Mouse (Mus musculus): ENCODE results near the gene Slc22a14. TPM values are rescaled to one million over a fixed set of nuclear protein-coding genes. Genes with fewer than 3 reads are reported as not detected.

Slc22a14 gene
- polyA plus RNA-seq, 1 experiment from 2014 or later = not detected

- ATAC-seq (peak; percentile 89), DNase-seq (ENCODE audit: low spot score) (peak; percentile 81)
- no peaks in the 10 kb centered on the region for H3K9me3 ChIP-seq (ENCODE audit: low read length)
- H3K4me1 ChIP-seq (ENCODE audit: insufficient read depth, low read depth, low read length) = no peaks in the 10 kb centered on the region
- H3K27me3 ChIP-seq (replicated peaks; ENCODE audit: insufficient read depth, low read length) = no peaks in the 10 kb centered on the region
- no peak overlapping the region for H3K9ac ChIP-seq (replicated peaks; ENCODE audit: low read depth)
- H3K36me3 ChIP-seq (ENCODE audit: insufficient read depth, low read length) = 0 out of 2 replicates have a peak, but pooled peaks cover 10% of the 10 kb centered on the region
- no peak overlapping the region for H3K27ac ChIP-seq (ENCODE audit: low read length)
- no peak overlapping the region for H3K4me3 ChIP-seq (ENCODE audit: low read depth, low read length)
- TF ChIP-seq EP300 (IDR thresholded peaks at IDR 0.05) = no peak
- TF ChIP-seq CTCF (IDR thresholded peaks at IDR 0.05) = peak; percentile 93
- H3K4me2 ChIP-seq (replicated peaks; ENCODE audit: low read depth, low read length) = no peak overlapping the region
- whole genome bisulfite sequencing = 31% methylated on average over 4 of the region's 4 CpGs
These were observed 13.3 kb downstream of the Slc22a14 start for GRCm38 (mm10) chr9:119352060-119352459.

- WGBS = 87% methylated on average over 10 of the region's 10 CpGs
These were observed 14.2 kb downstream of the Slc22a14 start for GRCm38 (mm10) chr9:119350947-119351705.

GRCm38 (mm10) chr9:119350531-119350930, 14.8 kb downstream of the Slc22a14 start:
- H3K9me3 ChIP-seq (ENCODE audit: low read length) = no peaks in the 10 kb centered on the region
- DNase-seq (ENCODE audit: low spot score) (no peak), ATAC-seq (no peak)
- H3K4me3 ChIP-seq (ENCODE audit: low read depth, low read length) = no peak overlapping the region
- H3K36me3 ChIP-seq (ENCODE audit: insufficient read depth, low read length) = 0 out of 2 replicates have a peak, but pooled peaks cover 11% of the 10 kb centered on the region
- H3K4me2 ChIP-seq (replicated peaks; ENCODE audit: low read depth, low read length) = no peak overlapping the region
- TF ChIP-seq CTCF (IDR thresholded peaks at IDR 0.05) (no peak), EP300 (IDR thresholded peaks at IDR 0.05) (no peak)
- no peak overlapping the region for H3K9ac ChIP-seq (replicated peaks; ENCODE audit: low read depth)
- no peaks in the 10 kb centered on the region for H3K27me3 ChIP-seq (replicated peaks; ENCODE audit: insufficient read depth, low read length)
- WGBS = 85% methylated on average over 3 of the region's 3 CpGs
- H3K4me1 ChIP-seq (ENCODE audit: insufficient read depth, low read depth, low read length) = no peaks in the 10 kb centered on the region
- no peak overlapping the region for H3K27ac ChIP-seq (ENCODE audit: low read length)

More at GRCm38 (mm10) chr9:119350947-119351705, 14.2 kb downstream of the Slc22a14 start:
- Histone ChIP-seq H3K4me2 (replicated peaks; ENCODE audit: low read depth, low read length) (no peak overlapping the region), H3K4me1 (ENCODE audit: insufficient read depth, low read depth, low read length) (no peaks in the 10 kb centered on the region), H3K27me3 (replicated peaks; ENCODE audit: insufficient read depth, low read length) (no peaks in the 10 kb centered on the region), H3K9ac (replicated peaks; ENCODE audit: low read depth) (no peak overlapping the region), H3K9me3 (ENCODE audit: low read length) (no peaks in the 10 kb centered on the region), H3K4me3 (ENCODE audit: low read depth, low read length) (no peak overlapping the region), H3K27ac (ENCODE audit: low read length) (no peak overlapping the region), H3K36me3 (ENCODE audit: insufficient read depth, low read length) (0 out of 2 replicates have a peak, but pooled peaks cover 10% of the 10 kb centered on the region)
- ATAC-seq (no peak), DNase-seq (ENCODE audit: low spot score) (no peak)
- no peak for TF ChIP-seq EP300 (IDR thresholded peaks at IDR 0.05)
- TF ChIP-seq CTCF (IDR thresholded peaks at IDR 0.05) = no peak

GRCm38 (mm10) chr9:119346376-119346775, 19.0 kb downstream of the Slc22a14 start:
- peaks cover 26% of the 10 kb centered on the region; the same call in 1 of the 2 replicates for H3K36me3 ChIP-seq (ENCODE audit: insufficient read depth, low read length)
- no peak for DNase-seq (ENCODE audit: low spot score)
- 84% methylated on average over 8 of the region's 8 CpGs for WGBS

GRCm38 (mm10) chr9:119342728-119343127, 22.6 kb downstream of the Slc22a14 start:
- H3K9ac ChIP-seq (replicated peaks; ENCODE audit: low read depth) = no peak overlapping the region
- ATAC-seq (no peak), DNase-seq (ENCODE audit: low spot score) (peak; percentile 25)
- H3K36me3 ChIP-seq (ENCODE audit: insufficient read depth, low read length) = peaks cover 17% of the 10 kb centered on the region; the same call in 1 of the 2 replicates
- no peaks in the 10 kb centered on the region for H3K27me3 ChIP-seq (replicated peaks; ENCODE audit: insufficient read depth, low read length)
- H3K4me1 ChIP-seq (ENCODE audit: insufficient read depth, low read depth, low read length) = peaks cover 11% of the 10 kb centered on the region
- no peak for TF ChIP-seq CTCF (IDR thresholded peaks at IDR 0.05)
- TF ChIP-seq EP300 (IDR thresholded peaks at IDR 0.05) = no peak
- H3K9me3 ChIP-seq (ENCODE audit: low read length) = no peaks in the 10 kb centered on the region
- no peak overlapping the region for H3K4me3 ChIP-seq (ENCODE audit: low read depth, low read length)
- WGBS = 78% methylated on average over 7 of the region's 7 CpGs
- peak overlapping the region; percentile 89; the same call in 1 of the 2 replicates for H3K4me2 ChIP-seq (replicated peaks; ENCODE audit: low read depth, low read length)
- H3K27ac ChIP-seq (ENCODE audit: low read length) = no peak overlapping the region

More at GRCm38 (mm10) chr9:119346376-119346775, 19.0 kb downstream of the Slc22a14 start:
- no peak for TF ChIP-seq CTCF (IDR thresholded peaks at IDR 0.05)
- no peak for TF ChIP-seq EP300 (IDR thresholded peaks at IDR 0.05)
- Histone ChIP-seq H3K27ac (ENCODE audit: low read length) (no peak overlapping the region), H3K4me3 (ENCODE audit: low read depth, low read length) (no peak overlapping the region), H3K27me3 (replicated peaks; ENCODE audit: insufficient read depth, low read length) (no peaks in the 10 kb centered on the region), H3K9ac (replicated peaks; ENCODE audit: low read depth) (no peak overlapping the region), H3K4me1 (ENCODE audit: insufficient read depth, low read depth, low read length) (peaks cover 5% of the 10 kb centered on the region; the same call in 1 of the 2 replicates), H3K9me3 (ENCODE audit: low read length) (no peaks in the 10 kb centered on the region), H3K4me2 (replicated peaks; ENCODE audit: low read depth, low read length) (no peak overlapping the region)
- no peak for ATAC-seq

- Histone ChIP-seq H3K27me3 (replicated peaks; ENCODE audit: insufficient read depth, low read length) (no peaks in the 10 kb centered on the region), H3K9me3 (ENCODE audit: low read length) (no peaks in the 10 kb centered on the region), H3K9ac (replicated peaks; ENCODE audit: low read depth) (peak within 1 kb of the TSS; percentile 80), H3K27ac (ENCODE audit: low read length) (peak within 1 kb of the TSS; percentile 95), H3K4me3 (ENCODE audit: low read depth, low read length) (peak within 1 kb of the TSS; percentile 70), H3K4me1 (ENCODE audit: insufficient read depth, low read depth, low read length) (peaks cover 11% of the 10 kb centered on the region), H3K4me2 (replicated peaks; ENCODE audit: low read depth, low read length) (peak within 1 kb of the TSS; percentile 89), H3K36me3 (ENCODE audit: insufficient read depth, low read length) (peaks cover 20% of the 10 kb centered on the region; the same call in 1 of the 2 replicates)
- DNase-seq (ENCODE audit: low spot score) (peak; percentile 100), ATAC-seq (peak; percentile 98)
- TF ChIP-seq EP300 (IDR thresholded peaks at IDR 0.05) (peak; percentile 73), CTCF (IDR thresholded peaks at IDR 0.05) (no peak)
- under 1% methylated on average over 64 of the region's 68 CpGs for WGBS
These were observed 24.2 kb downstream of the Slc22a14 start, which contains the start of gene Myd88 for GRCm38 (mm10) chr9:119340909-119341816. TSS of gene Myd88 (minus strand) at chr9:119341411.
